Mouse (Mus musculus): Measurements from ENCODE around the gene Ciapin1. TPM values are rescaled to one million over a fixed set of nuclear protein-coding genes. Genes with fewer than 3 reads are reported as not detected.

Ciapin1 gene
- polyA plus RNA-seq (2012; rRNA removed), result 77.2 and 78.1 TPM in 2 replicates

DNA sequence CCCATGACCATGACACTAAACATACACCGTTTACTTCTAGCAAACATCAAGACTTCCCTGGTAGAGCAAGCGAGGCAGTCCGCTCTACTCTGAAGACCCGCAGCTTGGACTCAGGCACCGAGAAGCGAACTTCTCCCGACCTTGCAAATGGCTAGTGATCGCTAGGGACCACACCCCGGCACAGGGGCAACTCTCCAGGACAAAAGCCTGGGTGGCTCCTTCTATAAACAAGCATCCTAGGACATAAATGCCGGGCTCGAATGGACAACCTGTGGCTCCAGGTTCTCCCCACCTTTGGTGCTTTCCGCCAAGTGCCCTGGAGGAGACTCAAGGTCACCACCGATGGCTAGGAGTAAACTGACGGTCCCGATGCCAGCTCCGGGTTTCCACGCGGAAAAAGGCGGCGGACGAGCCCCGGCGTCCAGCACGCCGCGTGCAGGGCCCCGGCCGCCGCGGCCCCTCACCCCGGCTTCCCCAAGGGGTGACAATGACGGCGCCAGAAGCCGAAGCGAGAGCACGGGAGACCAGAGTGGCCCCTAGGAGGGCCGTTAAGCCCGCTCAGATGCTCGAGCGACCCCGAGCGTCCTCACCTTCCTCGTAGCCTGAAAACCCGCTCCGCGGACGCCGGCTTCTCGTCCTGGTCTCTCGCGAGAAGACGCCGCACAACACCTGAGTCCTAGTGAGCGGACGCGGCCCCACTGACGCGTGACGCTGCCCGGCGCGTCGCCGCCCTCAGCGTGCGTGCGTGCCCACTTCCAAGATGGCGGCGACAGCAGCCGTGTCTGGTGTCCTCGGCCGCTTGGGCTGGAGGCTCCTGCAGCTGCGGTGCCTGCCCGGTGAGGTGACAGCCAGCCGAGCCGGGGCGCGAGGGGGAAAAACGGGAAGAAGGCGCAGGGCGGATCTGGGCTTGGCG is at the start of gene Ciapin1, which contains the start of gene Coq9:
Gene Ciapin1, minus strand, starts transcription at position 697 of the 913 bp plus-strand sequence.
Gene Coq9, plus strand, starts transcription at position 660 of the 913 bp plus-strand sequence.

GRCm38 (mm10) chr8:94876197-94876730 is 38.1 kb upstream of the Ciapin1 start, which contains the start of gene Dok4:
Gene Dok4, minus strand, starts transcription at chr8:94876330.

GRCm38 (mm10) chr8:94857346-94858173 is 19.4 kb upstream of the Ciapin1 start, which contains the start of gene Polr2c:
Gene Polr2c, plus strand, starts transcription at chr8:94857450.

DNA sequence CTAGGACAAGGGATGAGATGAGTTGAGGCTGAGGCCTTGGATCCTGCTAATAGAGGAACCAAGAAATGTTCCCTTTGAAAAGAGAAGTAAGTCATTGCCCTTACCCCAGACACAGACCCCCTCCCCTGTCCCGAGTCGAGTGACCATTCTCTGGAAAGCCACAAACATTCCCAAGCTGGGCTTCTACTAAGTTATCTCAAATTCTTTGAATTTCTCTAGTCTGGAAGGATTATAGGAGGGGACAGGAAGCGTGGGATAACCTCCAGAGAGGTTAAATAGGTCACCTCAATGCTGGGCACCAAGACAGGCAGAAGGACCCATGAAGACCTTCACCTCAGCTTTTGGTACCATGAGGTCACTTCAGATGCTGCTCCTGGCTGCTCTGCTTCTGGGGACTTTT is 28.0 kb downstream of the Ciapin1 start, which contains the start of gene Ccl17:
Gene Ccl17, plus strand, starts transcription at position 301 of the 400 bp plus-strand sequence.

DNA sequence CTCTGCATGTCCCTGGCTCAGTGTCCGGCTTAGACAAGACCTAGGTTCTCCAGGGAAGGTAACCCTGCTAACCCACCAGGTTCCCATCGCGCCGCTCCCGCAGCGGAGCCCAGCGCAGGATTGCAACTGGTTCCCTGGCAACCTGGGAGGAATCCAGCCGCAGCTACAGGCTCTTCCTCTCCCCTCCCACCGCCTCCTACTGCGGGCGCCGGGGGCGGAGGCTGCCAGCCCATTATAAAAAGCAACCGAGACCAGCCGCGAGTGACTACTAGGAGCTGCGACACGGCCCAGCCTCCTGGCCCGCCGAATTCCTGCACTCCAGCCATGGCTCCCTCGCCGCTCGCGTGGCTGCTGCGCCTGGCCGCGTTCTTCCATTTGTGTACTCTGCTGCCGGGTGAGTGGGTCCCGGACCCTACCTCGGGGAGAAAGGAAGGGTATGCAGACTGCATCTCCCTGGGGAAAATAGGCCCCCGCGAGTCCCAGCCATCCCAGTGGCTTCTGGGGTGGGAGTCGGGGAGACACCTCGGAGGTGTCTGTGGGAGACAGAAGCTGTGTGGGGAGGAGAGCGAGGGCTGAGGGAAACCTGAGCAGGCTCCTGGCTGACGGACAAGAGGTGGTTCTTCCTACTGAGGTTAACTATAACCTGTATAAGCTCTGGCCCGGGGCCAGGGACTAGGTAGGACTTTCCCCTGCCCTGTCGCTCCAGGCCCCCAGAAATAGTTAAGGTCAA is 66.1 kb downstream of the Ciapin1 start, which contains the start of gene Cx3cl1:
Gene Cx3cl1, plus strand, starts transcription at position 69 of the 730 bp plus-strand sequence.

Other genes starting within 250 kb of the Ciapin1 start
- 24.5 and 26.8 TPM in 2 replicates for gene Rspry1, start 236.4 kb downstream of the Ciapin1 start, polyA plus RNA-seq (2012; rRNA removed)
- gene Fam192a, start 236.4 kb downstream of the Ciapin1 start, polyA plus RNA-seq (2012; rRNA removed), result 71.6 and 84.9 TPM in 2 replicates
- 183 and 209 TPM in 2 replicates for gene Arl2bp, start 171.8 kb downstream of the Ciapin1 start, polyA plus RNA-seq (2012; rRNA removed)
- 0.70 and 0.74 TPM in 2 replicates for gene Pllp, start 142.1 kb downstream of the Ciapin1 start, polyA plus RNA-seq (2012; rRNA removed)
- 0.36 and 0.79 TPM in 2 replicates for gene Ccl22, start 92.8 kb downstream of the Ciapin1 start, polyA plus RNA-seq (2012; rRNA removed)
- gene Cx3cl1, start 66.3 kb downstream of the Ciapin1 start, polyA plus RNA-seq (2012; rRNA removed), result 19.7 and 21.7 TPM in 2 replicates
- gene Ccl17, start 27.9 kb downstream of the Ciapin1 start, polyA plus RNA-seq (2012; rRNA removed), result 0.30 TPM in 1 of 2 replicates, not detected in the other
- gene Coq9, start within 50 bp of the Ciapin1 start, polyA plus RNA-seq (2012; rRNA removed), result 66.2 and 67.0 TPM in 2 replicates
- 127 and 139 TPM in 2 replicates for gene Polr2c, start 19.1 kb upstream of the Ciapin1 start, polyA plus RNA-seq (2012; rRNA removed)
- gene Dok4, start 38.0 kb upstream of the Ciapin1 start, polyA plus RNA-seq (2012; rRNA removed), result 68.6 and 72.1 TPM in 2 replicates
- 11.4 and 19.4 TPM in 2 replicates for gene Ccdc102a, start 79.7 kb upstream of the Ciapin1 start, polyA plus RNA-seq (2012; rRNA removed)
- 0.31 and 0.34 TPM in 2 replicates for gene Adgrg5, start 85.3 kb upstream of the Ciapin1 start, polyA plus RNA-seq (2012; rRNA removed)
- 326 and 465 TPM in 2 replicates for gene Adgrg1, start 136.4 kb upstream of the Ciapin1 start, polyA plus RNA-seq (2012; rRNA removed)
- gene Adgrg3, start 179.3 kb upstream of the Ciapin1 start, polyA plus RNA-seq (2012; rRNA removed), result 2.3 and 2.7 TPM in 2 replicates
- gene Drc7, start 216.7 kb upstream of the Ciapin1 start, polyA plus RNA-seq (2012; rRNA removed), result 2.0 and 2.1 TPM in 2 replicates
- gene Katnb1, start 242.8 kb upstream of the Ciapin1 start, polyA plus RNA-seq (2012; rRNA removed), result 49.0 and 50.8 TPM in 2 replicates

All from central nervous system, embryonic 14 days (tissue).